Mouse (Mus musculus) heart, embryonic 14.5 days (tissue): ENCODE data around the gene Grin2c. TPM values are rescaled to one million over a fixed set of nuclear protein-coding genes. Genes with fewer than 3 reads are reported as not detected.

ENCODE experiments used
- ATAC-seq: fragments of 200-750 bp; cut with Nextera tagmentation; 2 replicates; pipeline ENCODE4 v1.8.0; 2017; ENCODE audit warnings: low read depth, moderate TSS enrichment; ENCODE audit not compliant: insufficient number of reproducible peaks, insufficient read depth, low FRiP score
- H3K27ac ChIP-seq, 2 experiments: fragments of 200-500 bp in 1 of 2; fragments of 300-500 bp in 1 of 2; sonication (generic) in 1 of 2; replicated peaks in 1 of 2; 2 replicates each; pipeline ENCODE4 v1.5.1; 2012 to 2014; ENCODE audit warnings: low read depth in 2 of 2, low read length in 2 of 2, control low read depth in 1 of 2, mild to moderate bottlenecking in 1 of 2, mixed read lengths in 1 of 2; ENCODE audit not compliant: control insufficient read depth in 1 of 2, insufficient read depth in 1 of 2
- H3K27me3 ChIP-seq: fragments of 300-500 bp; sonication (generic); 2 replicates; pipeline ENCODE4 v1.6.1; 2014; ENCODE audit warnings: mild to moderate bottlenecking, low read length, control low read depth; ENCODE audit not compliant: control insufficient read depth, insufficient read depth
- H3K36me3 ChIP-seq: fragments of 300-500 bp; sonication (generic); 2 replicates; pipeline ENCODE4 v1.6.1; 2014; ENCODE audit warnings: mild to moderate bottlenecking, control low read depth, low read length, mixed read lengths; ENCODE audit not compliant: control insufficient read depth, insufficient read depth
- H3K4me1 ChIP-seq, 2 experiments: fragments of 200-500 bp in 1 of 2; fragments of 300-500 bp in 1 of 2; sonication (generic) in 1 of 2; 2 replicates each; pipeline ENCODE4 v1.6.1; 2012 to 2014; ENCODE audit warnings: low read length in 2 of 2, control low read depth in 1 of 2, mixed read lengths in 1 of 2; ENCODE audit not compliant: control insufficient read depth in 2 of 2, insufficient read depth in 2 of 2
- H3K4me2 ChIP-seq: fragments of 300-500 bp; sonication (generic); 2 replicates; pipeline ENCODE4 v1.6.1; 2014; ENCODE audit warnings: mild to moderate bottlenecking, low read length
- H3K4me3 ChIP-seq, 2 experiments: fragments of 200-500 bp in 1 of 2; fragments of 300-500 bp in 1 of 2; sonication (generic) in 1 of 2; 2 replicates each; pipeline ENCODE4 v1.5.1; 2012 to 2014; ENCODE audit warnings: low read length in 2 of 2, mild to moderate bottlenecking in 2 of 2, control low read depth in 1 of 2, low read depth in 1 of 2, moderate library complexity in 1 of 2; ENCODE audit not compliant: control insufficient read depth in 1 of 2, insufficient read depth in 1 of 2
- H3K9ac ChIP-seq: fragments of 300-500 bp; sonication (generic); 2 replicates; pipeline ENCODE4 v1.6.1; 2014; ENCODE audit warnings: mild to moderate bottlenecking, low read length
- H3K9me3 ChIP-seq: fragments of 300-500 bp; sonication (generic); 2 replicates; pipeline ENCODE4 v1.6.1; 2016; ENCODE audit warnings: low read length, control low read depth; ENCODE audit not compliant: control insufficient read depth
- WGBS: fragments of 180-500 bp; shearing (Covaris S2); extraction: QIAGEN DNeasy Blood & Tissue Kit; methylation state at CpG from one replicate; pipeline ENCODE4 v1.1.7; 2014; 5-methylcytosine and 5-hydroxymethylcytosine counted together
- polyA plus RNA-seq: library from polyadenylated mRNA; unstranded; fragments of >200 nt; fragmentation: Nextera tagmentation; extraction: Ambion mirVana; gene quantifications from 2 replicates; pipeline ENCODE4 v1.2.1, GENCODE M21; 2014

Gene Grin2c
- polyA plus RNA-seq, 1 experiment from 2014 or later, result 0.15 TPM

DNA sequence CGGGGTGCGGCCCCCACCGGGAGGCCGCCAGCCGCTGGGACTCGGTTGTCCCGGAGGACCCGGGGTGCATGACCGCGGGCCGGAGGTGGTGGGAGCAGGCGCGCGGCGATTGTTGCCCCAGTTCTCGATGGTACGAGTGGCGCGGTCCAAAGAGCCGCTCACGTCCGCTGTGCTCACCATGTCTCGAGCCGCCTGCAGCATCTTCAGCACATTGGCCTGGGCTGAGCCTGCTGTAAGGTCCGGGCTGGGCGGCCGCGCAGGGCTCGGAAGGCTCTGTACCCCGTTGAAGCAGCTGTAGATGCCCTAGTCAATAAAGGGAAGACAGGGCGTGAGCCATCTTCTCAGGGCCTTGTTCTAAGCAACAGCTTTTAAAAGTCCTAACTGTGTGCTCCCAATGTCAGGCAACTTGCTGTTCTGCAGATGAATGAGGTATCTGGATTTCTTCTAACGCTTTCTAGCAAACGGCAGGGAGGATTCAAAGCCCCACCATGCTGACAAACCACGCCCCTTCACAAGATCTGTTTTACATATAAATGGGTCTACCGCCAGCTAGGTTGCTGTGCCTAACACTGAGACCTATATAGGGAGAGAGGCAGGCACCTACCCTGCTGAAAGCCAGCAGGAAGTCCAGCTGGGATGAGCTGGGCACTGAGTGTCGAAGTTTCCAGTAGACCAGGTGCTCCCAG lies 16.5 kb downstream of the Grin2c start:
- peak overlapping the region; percentile 17 to 43 for H3K4me3 ChIP-seq
- H3K27ac ChIP-seq, result no peak overlapping the region
- ATAC-seq, result no peak
- H3K9me3 ChIP-seq, result no peaks in the 10 kb centered on the region
- peak overlapping the region; percentile 27 for H3K9ac ChIP-seq
- peaks cover 0 to 23% of the 10 kb centered on the region in 2 experiments; a peak in 3 of 4 replicates for H3K4me1 ChIP-seq
- WGBS, result 1% methylated on average over 36 of the region's 36 CpGs
- H3K36me3 ChIP-seq, result no peaks in the 10 kb centered on the region
- peaks cover 90% of the 10 kb centered on the region for H3K27me3 ChIP-seq
- peak overlapping the region; percentile 81 for H3K4me2 ChIP-seq

- ATAC-seq, result 0 out of 2 replicates have a peak, but pooled peaks have one; percentile 38
- H3K9ac ChIP-seq, result peak overlapping the region; percentile 27
Observed at GRCm38 (mm10) chr11:115249721-115250404, 17.2 kb downstream of the Grin2c start.

GRCm38 (mm10) chr11:115247945-115248344 lies 19.1 kb downstream of the Grin2c start:
- Histone ChIP-seq H3K36me3 (peaks cover 10% of the 10 kb centered on the region), H3K27me3 (peaks cover 66% of the 10 kb centered on the region), H3K27ac (no peak overlapping the region), H3K4me2 (no peak overlapping the region), H3K4me3 (no peak overlapping the region), H3K9me3 (no peaks in the 10 kb centered on the region), H3K9ac (no peak overlapping the region), H3K4me1 (peaks cover 0 to 23% of the 10 kb centered on the region in 2 experiments; a peak in 3 of 4 replicates)
- no peak for ATAC-seq
- WGBS, result 72% methylated on average over 6 of the region's 6 CpGs

More at GRCm38 (mm10) chr11:115249721-115250404, 17.2 kb downstream of the Grin2c start:
- H3K4me3 ChIP-seq, result peak overlapping the region; percentile 17 to 43
- H3K9me3 ChIP-seq, result no peaks in the 10 kb centered on the region
- no peaks in the 10 kb centered on the region for H3K36me3 ChIP-seq
- WGBS, result 3% methylated on average over 63 of the region's 63 CpGs
- H3K27me3 ChIP-seq, result peaks cover 84% of the 10 kb centered on the region
- no peak overlapping the region for H3K27ac ChIP-seq
- peaks cover 0 to 23% of the 10 kb centered on the region in 2 experiments; a peak in 3 of 4 replicates for H3K4me1 ChIP-seq
- peak overlapping the region; percentile 81 for H3K4me2 ChIP-seq

DNA sequence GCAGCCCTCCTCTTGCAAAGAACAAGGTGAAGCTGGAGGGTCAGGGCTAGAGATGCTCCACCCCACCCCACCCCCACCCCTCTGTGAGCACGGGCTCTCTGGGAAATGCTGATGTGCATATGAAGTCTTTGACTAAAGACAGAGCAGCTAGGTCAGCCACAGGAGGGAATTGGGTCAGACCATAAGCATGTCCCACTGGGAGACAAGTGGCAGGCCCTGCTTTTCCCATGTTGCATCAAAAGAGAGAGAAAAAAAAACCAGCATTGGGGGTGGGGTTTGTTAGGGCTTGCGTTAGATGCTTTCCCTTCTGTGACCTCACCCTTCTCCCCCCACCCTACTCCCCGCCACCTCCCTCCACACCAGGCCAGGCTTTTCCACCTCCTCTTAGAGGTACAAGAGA lies 19.8 kb downstream of the Grin2c start:
- 18% methylated on average over 3 of the region's 3 CpGs for WGBS

DNA sequence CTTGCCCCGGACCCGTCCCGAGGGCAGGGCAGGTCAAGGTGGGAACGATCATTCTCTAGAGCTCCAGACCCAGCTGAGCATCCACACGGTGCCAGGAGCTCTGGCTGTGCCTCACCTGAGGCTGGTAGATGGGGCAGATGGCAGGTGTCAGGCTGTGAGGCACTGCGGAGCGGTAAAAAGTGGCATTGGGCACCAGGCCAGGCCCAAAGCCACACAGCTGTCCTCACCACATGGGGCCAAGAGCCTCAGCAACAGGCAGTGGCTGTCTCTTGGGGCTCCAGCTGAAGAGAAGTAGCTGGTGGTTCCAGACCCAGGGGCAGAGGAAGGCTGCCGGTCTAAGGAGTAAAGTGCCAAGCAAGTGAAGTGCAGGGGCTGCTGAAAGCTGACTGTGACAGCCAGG lies 20.7 kb downstream of the Grin2c start:
- Histone ChIP-seq H3K4me2 (no peak overlapping the region), H3K27ac (no peak overlapping the region), H3K9ac (no peak overlapping the region), H3K4me3 (no peak overlapping the region), H3K4me1 (peaks cover 0 to 23% of the 10 kb centered on the region in 2 experiments; a peak in 3 of 4 replicates), H3K9me3 (no peaks in the 10 kb centered on the region), H3K27me3 (peaks cover 51% of the 10 kb centered on the region), H3K36me3 (peaks cover 12% of the 10 kb centered on the region)
- no peak for ATAC-seq
- WGBS, result 71% methylated on average over 8 of the region's 8 CpGs

More for the DNA sequence above, 19.8 kb downstream of the Grin2c start:
- peaks cover 10% of the 10 kb centered on the region for H3K36me3 ChIP-seq
- H3K27ac ChIP-seq, result no peak overlapping the region
- no peak for ATAC-seq
- H3K27me3 ChIP-seq, result peaks cover 58% of the 10 kb centered on the region
- H3K4me2 ChIP-seq, result no peak overlapping the region
- no peaks in the 10 kb centered on the region for H3K9me3 ChIP-seq
- no peak overlapping the region for H3K9ac ChIP-seq
- peaks cover 0 to 23% of the 10 kb centered on the region in 2 experiments; a peak in 3 of 4 replicates for H3K4me1 ChIP-seq
- no peak overlapping the region for H3K4me3 ChIP-seq

GRCm38 (mm10) chr11:115244840-115245239 lies 22.2 kb downstream of the Grin2c start:
- no peak overlapping the region for H3K4me3 ChIP-seq
- no peak for ATAC-seq
- no peak overlapping the region for H3K27ac ChIP-seq
- H3K36me3 ChIP-seq, result peaks cover 13% of the 10 kb centered on the region
- WGBS, result 88% methylated on average over 8 of the region's 8 CpGs
- H3K9ac ChIP-seq, result no peak overlapping the region
- peaks cover 37% of the 10 kb centered on the region for H3K27me3 ChIP-seq
- H3K4me1 ChIP-seq, result peaks cover 0 to 16% of the 10 kb centered on the region in 2 experiments; a peak in 3 of 4 replicates
- no peak overlapping the region for H3K4me2 ChIP-seq
- no peaks in the 10 kb centered on the region for H3K9me3 ChIP-seq

- 76% methylated on average over 12 of the region's 12 CpGs for WGBS
- H3K27me3 ChIP-seq, result peaks cover 26% of the 10 kb centered on the region
- no peaks in the 10 kb centered on the region for H3K9me3 ChIP-seq
- peaks cover 0 to 13% of the 10 kb centered on the region in 2 experiments; a peak in 2 of 4 replicates for H3K4me1 ChIP-seq
- no peak overlapping the region for H3K4me3 ChIP-seq
- no peak for ATAC-seq
- H3K4me2 ChIP-seq, result no peak overlapping the region
- peaks cover 13% of the 10 kb centered on the region for H3K36me3 ChIP-seq
- no peak overlapping the region for H3K9ac ChIP-seq
- no peak overlapping the region for H3K27ac ChIP-seq
Observed at GRCm38 (mm10) chr11:115243783-115244182, 23.3 kb downstream of the Grin2c start.
